Mouse (Mus musculus): Measurements from ENCODE around the gene Parvb. TPM values are rescaled to one million over a fixed set of nuclear protein-coding genes. Genes with fewer than 3 reads are reported as not detected.

The Parvb gene
- total RNA-seq (2012; rRNA removed) (4.8 and 6.3 TPM in 2 replicates), polyA plus RNA-seq (2012; ENCODE audit: insufficient read depth in 1 of 2, insufficient read length in 2 of 2, low read depth in 1 of 2, low replicate concordance in 2 of 2, missing spikeins in 1 of 2) (10 to 100 TPM in 1 of 2 experiments, not detected in 1; 58.0 TPM)

- peaks cover 0 to 21% of the 10 kb centered on the region in 2 experiments; a peak in 2 of 4 replicates for H3K4me1 ChIP-seq (ENCODE audit: control insufficient read depth in 1 of 2, insufficient read depth in 2 of 2, low read length in 2 of 2)
- H3K36me3 ChIP-seq (ENCODE audit: control insufficient read depth in 1 of 2, insufficient read depth in 2 of 2, low read length in 2 of 2), result peaks cover 0 to 11% of the 10 kb centered on the region in 2 experiments; a peak in 2 of 4 replicates
- peak within 1 kb of the TSS; percentile 67 to 89 for H3K4me3 ChIP-seq (ENCODE audit: control insufficient read depth in 1 of 2, insufficient read depth in 1 of 2, low read depth in 2 of 2, low read length in 2 of 2)
- no peaks in the 10 kb centered on the region for H3K27me3 ChIP-seq (ENCODE audit: control insufficient read depth in 1 of 2, insufficient read depth in 2 of 2, low read length in 2 of 2)
- peak within 1 kb of the TSS; percentile 92 for H3K27ac ChIP-seq (ENCODE audit: control insufficient read depth, low read depth, low read length)
- H3K9me3 ChIP-seq (replicated peaks; ENCODE audit: insufficient read depth, low read length), result no peaks in the 10 kb centered on the region
- TF ChIP-seq CHD1 (IDR thresholded peaks at IDR 0.05; ENCODE audit: low read depth, low read length) (no peak), NRF1 (IDR thresholded peaks at IDR 0.05; ENCODE audit: insufficient read depth, low read depth, low read length, poor library complexity, severe bottlenecking) (no peak), ETS1 (IDR thresholded peaks at IDR 0.05; ENCODE audit: low read depth, low read length) (no peak), POLR2A (IDR thresholded peaks at IDR 0.05; ENCODE audit: control insufficient read depth in 1 of 2, insufficient read depth in 1 of 2, low read depth in 1 of 2, low read length in 2 of 2, poor library complexity in 1 of 2) (peak; percentile 10 to 40; a peak in 1 of 4 replicates), POLR2AphosphoS2 (IDR thresholded peaks at IDR 0.05; ENCODE audit: low read length) (no peak), POLR2AphosphoS5 (IDR thresholded peaks at IDR 0.05; ENCODE audit: borderline replicate concordance, low read depth, low read length) (no peak), MAX (IDR thresholded peaks at IDR 0.05; ENCODE audit: low read length) (no peak), SIN3A (IDR thresholded peaks at IDR 0.05; ENCODE audit: low read length) (0 out of 2 replicates have a peak, but pooled peaks have one; percentile 22), USF2 (IDR thresholded peaks at IDR 0.05; ENCODE audit: borderline replicate concordance in 1 of 2, insufficient read depth in 1 of 2, low read depth in 1 of 2, low read length in 2 of 2) (no peak), MXI1 (IDR thresholded peaks at IDR 0.05; ENCODE audit: low read depth, low read length) (peak; percentile 39), CTCF (IDR thresholded peaks at IDR 0.05 in 2 of 3, conservative IDR thresholded peaks at IDR 0.05 in 1 of 3; ENCODE audit: control insufficient read depth in 1 of 3, insufficient read depth in 1 of 3, low read depth in 2 of 3, low read length in 3 of 3, poor library complexity in 1 of 3, severe bottlenecking in 1 of 3) (no peak), ZC3H11A (IDR thresholded peaks at IDR 0.05; ENCODE audit: low read depth, low read length) (no peak), MAZ (IDR thresholded peaks at IDR 0.05; ENCODE audit: low read depth, low read length) (no peak; the same call in 1 of the 2 replicates)
- H3K79me2 ChIP-seq (ENCODE audit: control insufficient read depth, insufficient read depth, low read length, poor library complexity), result peaks cover 20% of the 10 kb centered on the region
- peak within 1 kb of the TSS; percentile 74 for H3K9ac ChIP-seq (ENCODE audit: control insufficient read depth, low read depth, low read length, poor library complexity, severe bottlenecking)
- peak; percentile 65 for DNase-seq (ENCODE audit: low read depth, low spot score)
Measured at GRCm38 (mm10) chr15:84231721-84232561, at the start of gene Parvb. Gene Parvb (plus strand): TSS chr15:84232043.

GRCm38 (mm10) chr15:84183967-84184366 is 47.9 kb upstream of the Parvb start:
- H3K79me2 ChIP-seq (ENCODE audit: control insufficient read depth, insufficient read depth, low read length, poor library complexity), result no peaks in the 10 kb centered on the region
- H3K4me1 ChIP-seq (ENCODE audit: control insufficient read depth in 1 of 2, insufficient read depth in 2 of 2, low read length in 2 of 2), result peaks cover 0 to 14% of the 10 kb centered on the region in 2 experiments; a peak in 1 of 4 replicates
- H3K27ac ChIP-seq (ENCODE audit: control insufficient read depth, low read depth, low read length), result no peak overlapping the region
- no peaks in the 10 kb centered on the region for H3K36me3 ChIP-seq (ENCODE audit: control insufficient read depth in 1 of 2, insufficient read depth in 2 of 2, low read length in 2 of 2)
- H3K9ac ChIP-seq (ENCODE audit: control insufficient read depth, low read depth, low read length, poor library complexity, severe bottlenecking), result no peak overlapping the region
- H3K9me3 ChIP-seq (replicated peaks; ENCODE audit: insufficient read depth, low read length), result no peaks in the 10 kb centered on the region
- H3K27me3 ChIP-seq (ENCODE audit: control insufficient read depth in 1 of 2, insufficient read depth in 2 of 2, low read length in 2 of 2), result peaks cover 0 to 3% of the 10 kb centered on the region in 2 experiments; a peak in 1 of 4 replicates
- no peak overlapping the region for H3K4me3 ChIP-seq (ENCODE audit: control insufficient read depth in 1 of 2, insufficient read depth in 1 of 2, low read depth in 2 of 2, low read length in 2 of 2)
- peak; percentile 19 for DNase-seq (ENCODE audit: low read depth, low spot score)
- TF ChIP-seq ZNF384 (IDR thresholded peaks at IDR 0.05; ENCODE audit: low read depth, low read length) (no peak), ETS1 (IDR thresholded peaks at IDR 0.05; ENCODE audit: low read depth, low read length) (no peak), CTCF (IDR thresholded peaks at IDR 0.05 in 2 of 3, conservative IDR thresholded peaks at IDR 0.05 in 1 of 3; ENCODE audit: control insufficient read depth in 1 of 3, insufficient read depth in 1 of 3, low read depth in 2 of 3, low read length in 3 of 3, poor library complexity in 1 of 3, severe bottlenecking in 1 of 3) (no peak), JUND (IDR thresholded peaks at IDR 0.05; ENCODE audit: low read depth, low read length) (no peak), ZKSCAN1 (IDR thresholded peaks at IDR 0.05; ENCODE audit: low read depth, low read length) (no peak)

Measured in MEL (cell line).